Mouse (Mus musculus): ENCODE data around the gene Spg21.

DNA sequence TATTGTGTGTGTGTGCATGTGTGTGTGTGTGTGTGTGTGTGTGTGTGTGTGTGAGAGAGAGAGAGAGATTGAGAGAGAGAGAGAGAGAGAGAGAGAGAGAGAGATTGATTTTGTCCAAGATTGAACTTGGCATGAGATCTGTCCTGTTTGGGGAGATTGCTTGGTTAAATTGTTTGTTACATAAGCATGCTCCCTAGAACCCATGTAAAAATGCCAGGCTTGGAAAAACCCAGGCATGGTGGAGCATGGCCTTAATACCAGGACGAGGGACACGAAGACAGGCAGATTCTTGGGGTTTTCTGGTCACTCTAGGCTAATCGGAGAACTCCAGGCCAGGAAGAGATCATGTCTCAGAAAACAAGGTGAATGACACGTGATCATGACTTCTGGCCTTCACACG, 32.7 kb upstream of the Spg21 start:
- TF ChIP-seq CTCF (IDR thresholded peaks at IDR 0.05; ENCODE audit: low read depth) (no peak), EP300 (IDR thresholded peaks at IDR 0.05; ENCODE audit: low read depth) (no peak)

Data from liver, embryonic 14.5 days (tissue).